Mouse (Mus musculus) midbrain, embryonic 12.5 days (tissue): ENCODE data around the gene Vmn1r142. TPM values are rescaled to one million over a fixed set of nuclear protein-coding genes. Genes with fewer than 3 reads are reported as not detected.
"Not testable (repeated sequence)": the region's sequence is repeated elsewhere in the genome, so short reads cannot be mapped to it uniquely, and the experiment has no call there.

Source experiments
- ATAC-seq: fragments of 200-750 bp; cut with Nextera tagmentation; 2 replicates; pipeline ENCODE4 v1.8.0; 2017; ENCODE audit warnings: low read depth, moderate TSS enrichment, moderate library complexity; ENCODE audit not compliant: low FRiP score
- H3K27ac ChIP-seq: fragments of 300-500 bp; sonication (generic); replicated peaks from 2 replicates; pipeline ENCODE4 v1.5.1; 2016; ENCODE audit warnings: mild to moderate bottlenecking
- H3K27me3 ChIP-seq: fragments of 300-500 bp; sonication (generic); 2 replicates; pipeline ENCODE4 v1.6.1; 2016; ENCODE audit warnings: mild to moderate bottlenecking
- H3K36me3 ChIP-seq: fragments of 300-500 bp; sonication (generic); 2 replicates; pipeline ENCODE4 v1.6.1; 2016
- H3K4me1 ChIP-seq: fragments of 300-500 bp; sonication (generic); 2 replicates; pipeline ENCODE4 v1.6.1; 2016
- H3K4me2 ChIP-seq: fragments of 300-500 bp; sonication (generic); replicated peaks from 2 replicates; pipeline ENCODE4 v1.6.1; 2016; ENCODE audit warnings: mild to moderate bottlenecking, moderate library complexity
- H3K4me3 ChIP-seq: fragments of 300-500 bp; sonication (generic); 2 replicates; pipeline ENCODE4 v1.5.1; 2016; ENCODE audit warnings: mild to moderate bottlenecking
- H3K9ac ChIP-seq: fragments of 300-500 bp; sonication (generic); replicated peaks from 2 replicates; pipeline ENCODE4 v1.6.1; 2016; ENCODE audit warnings: mild to moderate bottlenecking, moderate library complexity
- H3K9me3 ChIP-seq: fragments of 300-500 bp; sonication (generic); 2 replicates; pipeline ENCODE4 v1.6.1; 2016; ENCODE audit warnings: mild to moderate bottlenecking
- WGBS: fragments of 180-500 bp; shearing (Covaris S2); methylation state at CpG from one replicate; pipeline ENCODE4 v1.1.7; 2016; 5-methylcytosine and 5-hydroxymethylcytosine counted together
- polyA plus RNA-seq: library from polyadenylated mRNA; unstranded; fragments of >200 nt; fragmentation: Nextera tagmentation; extraction: Ambion mirVana; gene quantifications from 2 replicates; pipeline ENCODE4 v1.2.1, GENCODE M21; 2016

Vmn1r142 gene
- not detected in 2 replicates for polyA plus RNA-seq

DNA sequence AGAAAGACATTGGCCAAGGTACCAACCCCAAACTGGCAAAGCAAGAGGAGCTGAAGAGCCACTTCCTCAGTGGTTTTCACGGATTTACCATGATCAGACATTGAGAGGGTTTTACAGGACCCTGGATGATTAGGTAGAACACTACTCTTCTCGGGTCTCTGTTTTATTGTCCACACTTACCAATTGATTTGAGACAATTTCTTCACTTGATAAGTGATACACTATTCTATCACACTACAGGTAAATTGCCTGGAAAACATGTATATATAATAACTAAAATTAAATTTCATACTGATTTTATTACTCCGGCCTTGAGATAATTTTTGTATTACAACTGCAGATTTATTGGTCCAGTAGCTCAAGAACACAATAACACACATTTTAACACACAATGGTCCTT is at the start of gene Vmn1r142:
Gene Vmn1r142 (minus strand): TSS at position 101 of the 400 bp plus-strand sequence.
- WGBS = no CpG with 5 or more reads among the region's 3 CpGs
- H3K9ac ChIP-seq, ATAC-seq, H3K27ac ChIP-seq, H3K27me3 ChIP-seq, H3K9me3 ChIP-seq, H3K4me2 ChIP-seq, H3K4me1 ChIP-seq, H3K36me3 ChIP-seq, H3K4me3 ChIP-seq: not testable (repeated sequence)

GRCm38 (mm10) chr7:22201164-22201563 is 37.3 kb upstream of the Vmn1r142 start, which contains the start of gene Gm8653:
Gene Gm8653, minus strand, starts transcription at chr7:22201264.
- WGBS = no CpG with 5 or more reads among the region's 2 CpGs
- ATAC-seq, H3K27ac ChIP-seq, H3K9ac ChIP-seq, H3K4me2 ChIP-seq, H3K9me3 ChIP-seq, H3K27me3 ChIP-seq, H3K4me1 ChIP-seq, H3K4me3 ChIP-seq, H3K36me3 ChIP-seq: not testable (repeated sequence)

- not testable (repeated sequence) for H3K4me3 ChIP-seq, H3K9me3 ChIP-seq, H3K36me3 ChIP-seq, H3K9ac ChIP-seq, H3K4me1 ChIP-seq, H3K27me3 ChIP-seq, ATAC-seq, H3K4me2 ChIP-seq, H3K27ac ChIP-seq
- WGBS = no CpG with 5 or more reads among the region's 3 CpGs
Measured at GRCm38 (mm10) chr7:22189077-22189476, 25.2 kb upstream of the Vmn1r142 start, which contains the start of gene Vmn1r143. Gene Vmn1r143, plus strand, starts transcription at chr7:22189377.

GRCm38 (mm10) chr7:22134641-22135040 is 29.2 kb downstream of the Vmn1r142 start, which contains the start of gene Gm10666:
Gene Gm10666, minus strand, starts transcription at chr7:22134741.
- not testable (repeated sequence) for H3K27me3 ChIP-seq, H3K36me3 ChIP-seq, ATAC-seq, H3K9me3 ChIP-seq, H3K4me2 ChIP-seq, H3K4me3 ChIP-seq, H3K9ac ChIP-seq, H3K27ac ChIP-seq, H3K4me1 ChIP-seq
- WGBS = no CpG with 5 or more reads among the region's 5 CpGs

GRCm38 (mm10) chr7:22118145-22118544 is 45.7 kb downstream of the Vmn1r142 start, which contains the start of gene Gm16451:
Gene Gm16451, minus strand, starts transcription at chr7:22118245.
- not testable (repeated sequence) for H3K36me3 ChIP-seq, H3K4me3 ChIP-seq, ATAC-seq, H3K9me3 ChIP-seq, H3K27ac ChIP-seq, H3K4me2 ChIP-seq, H3K9ac ChIP-seq, H3K27me3 ChIP-seq, H3K4me1 ChIP-seq
- no CpG with 5 or more reads among the region's 2 CpGs for WGBS

Other genes with a start within 250 kb of the Vmn1r142 start
- gene Gm5891, start 242.7 kb downstream of the Vmn1r142 start, polyA plus RNA-seq = not detected in 2 replicates
- not detected in 2 replicates for gene Vmn1r137, start 169.4 kb downstream of the Vmn1r142 start, polyA plus RNA-seq
- not detected in 2 replicates for gene Vmn1r138, start 135.1 kb downstream of the Vmn1r142 start, polyA plus RNA-seq
- not detected in 2 replicates for gene Gm6176, start 107.7 kb downstream of the Vmn1r142 start, polyA plus RNA-seq
- not detected in 2 replicates for gene Vmn1r139, start 95.0 kb downstream of the Vmn1r142 start, polyA plus RNA-seq
- not detected in 2 replicates for gene Gm16451, start 45.8 kb downstream of the Vmn1r142 start, polyA plus RNA-seq
- not detected in 2 replicates for gene Gm10666, start 29.3 kb downstream of the Vmn1r142 start, polyA plus RNA-seq
- gene Vmn1r143, start 25.3 kb upstream of the Vmn1r142 start, polyA plus RNA-seq = not detected in 2 replicates
- not detected in 2 replicates for gene Gm8653, start 37.2 kb upstream of the Vmn1r142 start, polyA plus RNA-seq
- not detected in 2 replicates for gene Gm8453, start 65.4 kb upstream of the Vmn1r142 start, polyA plus RNA-seq
- not detected in 2 replicates for gene Gm4187, start 165.7 kb upstream of the Vmn1r142 start, polyA plus RNA-seq
- gene Gm8660, start 207.0 kb upstream of the Vmn1r142 start, polyA plus RNA-seq = not detected in 2 replicates
- gene Vmn1r148, start 249.5 kb upstream of the Vmn1r142 start, polyA plus RNA-seq = not detected in 2 replicates